In the genomic region with DNA sequence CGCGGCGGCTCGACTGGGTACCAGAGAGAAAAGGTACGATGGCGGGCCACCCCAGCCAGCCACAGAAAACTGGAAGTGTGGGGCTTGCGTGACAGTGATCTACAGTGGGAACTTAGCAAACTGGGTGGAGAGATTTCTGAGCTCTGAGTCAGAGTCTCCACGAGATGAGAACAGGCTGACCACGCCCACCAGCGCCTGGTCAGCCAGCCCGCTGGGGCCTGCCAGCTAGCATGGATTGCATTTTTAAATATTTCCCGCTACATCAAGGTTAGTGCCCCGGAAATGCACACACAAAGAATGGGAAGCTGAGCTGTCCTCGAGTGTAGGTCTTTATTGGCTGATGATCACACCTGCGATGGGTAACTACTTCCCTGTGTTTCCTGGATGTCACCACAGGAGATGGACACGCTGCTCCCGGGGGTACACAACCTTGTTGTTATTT, we compare ENCODE assay signal across 8 mouse cellular contexts. TPM values are rescaled to one million over a fixed set of nuclear protein-coding genes. Genes with fewer than 3 reads are reported as not detected.
DNase-seq lines count a peak whose midpoint lies in the region; ATAC-seq lines count a peak whose summit lies in the region.

No protein-coding gene starts in this region.

- H3K27me3 ChIP-seq in forebrain, embryonic 15.5 days, result no peaks in the 10 kb centered on the region
- H3K27me3 ChIP-seq in hindbrain, embryonic 11.5 days (ENCODE audit: control insufficient read depth, insufficient read depth, low read length), result no peaks in the 10 kb centered on the region
- H3K27me3 ChIP-seq in limb, embryonic 13.5 days, result no peaks in the 10 kb centered on the region
- no peaks in the 10 kb centered on the region for H3K27me3 ChIP-seq in midbrain, embryonic 13.5 days

- H3K4me3 ChIP-seq in forebrain, embryonic 15.5 days, result peak overlapping the region; percentile 40
- H3K4me3 ChIP-seq in hindbrain, embryonic 11.5 days (ENCODE audit: low read depth, low read length), result peak overlapping the region; percentile 41
- peak overlapping the region; percentile 52 for H3K4me3 ChIP-seq in limb, embryonic 13.5 days
- peak overlapping the region; percentile 51 for H3K4me3 ChIP-seq in midbrain, embryonic 13.5 days (replicated peaks)

- H3K9me3 ChIP-seq in forebrain, embryonic 15.5 days, result no peaks in the 10 kb centered on the region
- H3K9me3 ChIP-seq in hindbrain, embryonic 11.5 days (ENCODE audit: control insufficient read depth, low read length), result no peaks in the 10 kb centered on the region
- no peaks in the 10 kb centered on the region for H3K9me3 ChIP-seq in limb, embryonic 13.5 days
- H3K9me3 ChIP-seq in midbrain, embryonic 13.5 days, result no peaks in the 10 kb centered on the region

- H3K4me2 ChIP-seq in forebrain, embryonic 15.5 days (replicated peaks), result peak overlapping the region; percentile 52
- peak overlapping the region; percentile 63 for H3K4me2 ChIP-seq in hindbrain, embryonic 11.5 days (replicated peaks; ENCODE audit: low read depth, low read length)
- H3K4me2 ChIP-seq in limb, embryonic 13.5 days (replicated peaks), result peak overlapping the region; percentile 66
- H3K4me2 ChIP-seq in midbrain, embryonic 13.5 days (replicated peaks), result peak overlapping the region; percentile 69

- H3K27ac ChIP-seq in forebrain, embryonic 15.5 days (replicated peaks), result no peak overlapping the region
- H3K27ac ChIP-seq in hindbrain, embryonic 11.5 days (ENCODE audit: low read depth, low read length), result no peak overlapping the region
- H3K27ac ChIP-seq in limb, embryonic 13.5 days, result no peak overlapping the region
- peak overlapping the region; percentile 45; the same call in 1 of the 2 replicates for H3K27ac ChIP-seq in midbrain, embryonic 13.5 days

- 31% methylated on average over 17 of the region's 17 CpGs for WGBS in forebrain, embryonic 15.5 days
- 25% methylated on average over 17 of the region's 17 CpGs for WGBS in hindbrain, embryonic 11.5 days
- WGBS in limb, embryonic 13.5 days, result 29% methylated on average over 17 of the region's 17 CpGs
- 15% methylated on average over 17 of the region's 17 CpGs for WGBS in midbrain, embryonic 13.5 days

- DNase-seq in MN1 (ENCODE audit: low spot score), result peak; percentile 18
- DNase-seq in adrenal gland, postnatal 36 days, result peak; percentile 82 to 90
- peak; percentile 68 for DNase-seq in hindbrain, embryonic 11.5 days (ENCODE audit: low spot score)
- DNase-seq in c-Kit-positive CD71-positive TER-119-positive erythroid progenitor cells, embryonic 14.5 days (ENCODE audit: low spot score), result no peak
- DNase-seq in frontal cortex, postnatal 25 days (ENCODE audit: low spot score in 2 of 2), result no peak

- H3K4me1 ChIP-seq in forebrain, embryonic 15.5 days, result 0 out of 2 replicates have a peak, but pooled peaks cover 4% of the 10 kb centered on the region
- no peaks in the 10 kb centered on the region for H3K4me1 ChIP-seq in hindbrain, embryonic 11.5 days (replicated peaks; ENCODE audit: control insufficient read depth, insufficient read depth, low read length)
- peaks cover 4% of the 10 kb centered on the region; the same call in 1 of the 2 replicates for H3K4me1 ChIP-seq in limb, embryonic 13.5 days
- H3K4me1 ChIP-seq in midbrain, embryonic 13.5 days (replicated peaks), result peaks cover 8% of the 10 kb centered on the region

- peak; percentile 70 for ATAC-seq in forebrain, embryonic 15.5 days (replicated peaks)
- ATAC-seq in hindbrain, embryonic 11.5 days (ENCODE audit: low FRiP score), result peak; percentile 47; the same call in 1 of the 2 replicates
- no peak; the same call in 1 of the 2 replicates for ATAC-seq in limb, embryonic 13.5 days (ENCODE audit: low FRiP score, low read depth)
- ATAC-seq in midbrain, embryonic 13.5 days, result peak; percentile 81

- H3K9ac ChIP-seq in forebrain, embryonic 15.5 days (replicated peaks), result peak overlapping the region; percentile 17
- H3K9ac ChIP-seq in hindbrain, embryonic 11.5 days (ENCODE audit: low read depth, low read length), result peak overlapping the region; percentile 12
- H3K9ac ChIP-seq in limb, embryonic 13.5 days, result peak overlapping the region; percentile 53
- H3K9ac ChIP-seq in midbrain, embryonic 13.5 days (replicated peaks), result peak overlapping the region; percentile 60

- no peaks in the 10 kb centered on the region for H3K36me3 ChIP-seq in forebrain, embryonic 15.5 days
- H3K36me3 ChIP-seq in hindbrain, embryonic 11.5 days (ENCODE audit: control insufficient read depth, insufficient read depth, low read length), result no peaks in the 10 kb centered on the region
- no peaks in the 10 kb centered on the region for H3K36me3 ChIP-seq in limb, embryonic 13.5 days
- no peaks in the 10 kb centered on the region for H3K36me3 ChIP-seq in midbrain, embryonic 13.5 days

RNA-seq across cellular contexts. Expression of gene Nfatc4, which starts 7.6 kb away (rescaled TPM):
- total RNA-seq in adrenal gland, postnatal 36 days (2021), result 10 to 100 TPM; 19.2 to 26.0 TPM
- polyA plus RNA-seq in forebrain, embryonic 15.5 days (2015; fragmentation: Nextera tagmentation; extraction: Ambion mirVana), result 10.9 and 13.6 TPM in 2 replicates
- 19.5 and 25.5 TPM in 2 replicates for polyA plus RNA-seq in hindbrain, embryonic 11.5 days (2014; fragmentation: Nextera tagmentation; extraction: Ambion mirVana)
- 124 and 128 TPM in 2 replicates for polyA plus RNA-seq in limb, embryonic 13.5 days (2015; fragmentation: Nextera tagmentation; extraction: Ambion mirVana)
- 7.9 and 8.8 TPM in 2 replicates for polyA plus RNA-seq in midbrain, embryonic 13.5 days (2015; fragmentation: Nextera tagmentation; extraction: Ambion mirVana)

RNA-seq across cellular contexts. Expression of gene Ripk3, which starts 26.7 kb away (rescaled TPM):
- total RNA-seq in adrenal gland, postnatal 36 days (2021), result 1 to 10 TPM; 4.5 to 5.3 TPM
- polyA plus RNA-seq in forebrain, embryonic 15.5 days (2015; fragmentation: Nextera tagmentation; extraction: Ambion mirVana), result 1.1 and 2.3 TPM in 2 replicates
- 11.0 and 12.9 TPM in 2 replicates for polyA plus RNA-seq in hindbrain, embryonic 11.5 days (2014; fragmentation: Nextera tagmentation; extraction: Ambion mirVana)
- 31.0 and 37.1 TPM in 2 replicates for polyA plus RNA-seq in limb, embryonic 13.5 days (2015; fragmentation: Nextera tagmentation; extraction: Ambion mirVana)
- polyA plus RNA-seq in midbrain, embryonic 13.5 days (2015; fragmentation: Nextera tagmentation; extraction: Ambion mirVana), result 2.3 and 2.4 TPM in 2 replicates

RNA-seq across cellular contexts. Expression of gene Adcy4, which starts 31.4 kb away (rescaled TPM):
- total RNA-seq in adrenal gland, postnatal 36 days (2021), result 10 to 100 TPM in 1 of 2 experiments, 1 to 10 TPM in 1; 6.7 to 13.8 TPM
- 2.9 and 4.0 TPM in 2 replicates for polyA plus RNA-seq in forebrain, embryonic 15.5 days (2015; fragmentation: Nextera tagmentation; extraction: Ambion mirVana)
- 6.6 and 7.6 TPM in 2 replicates for polyA plus RNA-seq in hindbrain, embryonic 11.5 days (2014; fragmentation: Nextera tagmentation; extraction: Ambion mirVana)
- polyA plus RNA-seq in limb, embryonic 13.5 days (2015; fragmentation: Nextera tagmentation; extraction: Ambion mirVana), result 20.9 and 25.6 TPM in 2 replicates
- 4.1 and 4.2 TPM in 2 replicates for polyA plus RNA-seq in midbrain, embryonic 13.5 days (2015; fragmentation: Nextera tagmentation; extraction: Ambion mirVana)

RNA-seq across cellular contexts. Expression of gene Nynrin, which starts 38.5 kb away (rescaled TPM):
- total RNA-seq in adrenal gland, postnatal 36 days (2021), result 10 to 100 TPM in 1 of 2 experiments, 1 to 10 TPM in 1; 9.4 to 10.7 TPM
- polyA plus RNA-seq in forebrain, embryonic 15.5 days (2015; fragmentation: Nextera tagmentation; extraction: Ambion mirVana), result 10.5 and 10.7 TPM in 2 replicates
- 8.3 and 8.8 TPM in 2 replicates for polyA plus RNA-seq in hindbrain, embryonic 11.5 days (2014; fragmentation: Nextera tagmentation; extraction: Ambion mirVana)
- 28.2 and 34.2 TPM in 2 replicates for polyA plus RNA-seq in limb, embryonic 13.5 days (2015; fragmentation: Nextera tagmentation; extraction: Ambion mirVana)
- polyA plus RNA-seq in midbrain, embryonic 13.5 days (2015; fragmentation: Nextera tagmentation; extraction: Ambion mirVana), result 13.4 and 13.5 TPM in 2 replicates

RNA-seq across cellular contexts. Expression of gene Ltb4r1, which starts 49.6 kb away (rescaled TPM):
- under 1 TPM; 0.66 to 0.79 TPM for total RNA-seq in adrenal gland, postnatal 36 days (2021)
- polyA plus RNA-seq in forebrain, embryonic 15.5 days (2015; fragmentation: Nextera tagmentation; extraction: Ambion mirVana), result 0.26 TPM in 1 of 2 replicates, not detected in the other
- polyA plus RNA-seq in hindbrain, embryonic 11.5 days (2014; fragmentation: Nextera tagmentation; extraction: Ambion mirVana), result 0.14 TPM in 1 of 2 replicates, not detected in the other
- 0.45 and 0.51 TPM in 2 replicates for polyA plus RNA-seq in limb, embryonic 13.5 days (2015; fragmentation: Nextera tagmentation; extraction: Ambion mirVana)
- 0.26 TPM in 1 of 2 replicates, not detected in the other for polyA plus RNA-seq in midbrain, embryonic 13.5 days (2015; fragmentation: Nextera tagmentation; extraction: Ambion mirVana)

Comparison
In these comparisons a context has a peak if more than half of its experiments do, and no peak if none do; other contexts are left out.
1. DNase-seq: peak in MN1 (single experiment), adrenal gland, postnatal 36 days (2 of 2) and hindbrain, embryonic 11.5 days (single experiment); none in c-Kit-positive CD71-positive TER-119-positive erythroid progenitor cells, embryonic 14.5 days (single experiment) and frontal cortex, postnatal 25 days (0 of 2).
2. Peak in every context shown above with its lines, with median percentiles within 50 percentile points of each other: H3K4me2 ChIP-seq, H3K4me3 ChIP-seq and H3K9ac ChIP-seq.